Mouse (Mus musculus): ENCODE data around the gene A2ml1.
"Not testable (repeated sequence)": the region's sequence is repeated elsewhere in the genome, so short reads cannot be mapped to it uniquely, and the experiment has no call there.

The A2ml1 gene

GRCm38 (mm10) chr6:128581508-128581907 lies at the start of gene A2ml1:
TSS of gene A2ml1 (minus strand) at chr6:128581608.
- no peak for DNase-seq

- DNase-seq: peak; percentile 60 to 68
These were observed 48.6 kb upstream of the A2ml1 start for GRCm38 (mm10) chr6:128629771-128630739.

- not testable (repeated sequence) for DNase-seq
These were observed 43.8 kb upstream of the A2ml1 start for GRCm38 (mm10) chr6:128625246-128625645.

GRCm38 (mm10) chr6:128624425-128624824 lies 43.0 kb upstream of the A2ml1 start:
- DNase-seq: no peak

- DNase-seq: not testable (repeated sequence)
These were observed 42.0 kb upstream of the A2ml1 start, which contains the start of gene Klrb1a for GRCm38 (mm10) chr6:128623433-128623832. TSS of gene Klrb1a (minus strand) at chr6:128623533.

- no peak for DNase-seq
These were observed 41.3 kb upstream of the A2ml1 start for GRCm38 (mm10) chr6:128622733-128623132.

GRCm38 (mm10) chr6:128606350-128606749 lies 24.9 kb upstream of the A2ml1 start:
- DNase-seq: no peak

GRCm38 (mm10) chr6:128604512-128604911 lies 23.1 kb upstream of the A2ml1 start:
- DNase-seq: no peak

GRCm38 (mm10) chr6:128602463-128603201 lies 21.2 kb upstream of the A2ml1 start:
- DNase-seq: no peak

GRCm38 (mm10) chr6:128602026-128602425 lies 20.6 kb upstream of the A2ml1 start:
- no peak for DNase-seq

- no peak for DNase-seq
These were observed 18.1 kb upstream of the A2ml1 start for GRCm38 (mm10) chr6:128599555-128599954.

GRCm38 (mm10) chr6:128598256-128599047 lies 17.0 kb upstream of the A2ml1 start:
- no peak for DNase-seq

- DNase-seq: peak; percentile 50 to 61
These were observed 15.7 kb upstream of the A2ml1 start for GRCm38 (mm10) chr6:128597121-128597522.

- DNase-seq: no peak
These were observed 13.2 kb upstream of the A2ml1 start for GRCm38 (mm10) chr6:128594651-128595050.

GRCm38 (mm10) chr6:128589426-128589825 lies 8.0 kb upstream of the A2ml1 start:
- no peak for DNase-seq

GRCm38 (mm10) chr6:128587619-128588018 lies 6.2 kb upstream of the A2ml1 start:
- no peak for DNase-seq

- DNase-seq: peak in 1 of 2 experiments; percentile 21
These were observed 4.3 kb upstream of the A2ml1 start for GRCm38 (mm10) chr6:128585642-128586245.

- peak in 1 of 2 experiments; percentile 28 for DNase-seq
These were observed 2.8 kb upstream of the A2ml1 start for GRCm38 (mm10) chr6:128584070-128584660.

- no peak for DNase-seq
These were observed 4.1 kb downstream of the A2ml1 start for GRCm38 (mm10) chr6:128577301-128577700.

GRCm38 (mm10) chr6:128566589-128566988 lies 14.8 kb downstream of the A2ml1 start:
- DNase-seq: no peak

- no peak for DNase-seq
These were observed 27.4 kb downstream of the A2ml1 start for GRCm38 (mm10) chr6:128554049-128554448.
